Mouse (Mus musculus): ENCODE measurements at regions not wholly inside any gene's neighbourhood (a gene's known extent, or its start where the extent isn't known, plus 50 kb on each side); places are given as distances from the start of the nearest gene placed in this dataset.

DNA sequence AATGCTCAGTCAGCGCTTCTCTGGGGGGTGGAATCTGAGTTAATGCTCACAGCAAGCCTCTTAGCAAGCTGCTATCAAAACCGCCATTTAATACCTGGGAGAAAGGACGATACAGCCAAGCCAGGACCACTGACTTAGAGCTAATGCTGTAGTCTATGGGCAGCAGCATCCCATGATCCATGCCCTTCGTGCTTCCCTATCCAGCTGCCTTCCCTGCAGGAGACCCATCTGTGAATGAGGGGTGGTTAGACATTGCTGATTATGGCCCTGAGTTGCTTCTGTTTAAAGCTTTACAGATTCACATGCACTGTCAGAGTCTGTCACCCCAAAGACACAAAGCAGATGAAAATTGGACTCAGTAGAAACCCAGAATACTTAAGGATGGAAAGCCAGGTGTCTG lies 78.1 kb downstream of the Gm11011 start:
- no peak for TF ChIP-seq CTCF (IDR thresholded peaks at IDR 0.05; ENCODE audit: low read depth, low read length)
- no peak for TF ChIP-seq POLR2AphosphoS5 (IDR thresholded peaks at IDR 0.05; ENCODE audit: insufficient replicate concordance, low read depth, low read length)
